Mouse (Mus musculus) embryonic facial prominence, embryonic 10.5 days (tissue): ENCODE results near the gene Tfb2m. TPM values are rescaled to one million over a fixed set of nuclear protein-coding genes. Genes with fewer than 3 reads are reported as not detected.
"Not testable (repeated sequence)": the region's sequence is repeated elsewhere in the genome, so short reads cannot be mapped to it uniquely, and the experiment has no call there.

Experiments used
- DNase-seq: peaks from one replicate; pipeline ENCODE4 v3.0.0-alpha.2; 2017; ENCODE audit warnings: low spot score
- H3K27ac ChIP-seq: fragments of 300-500 bp; sonication (generic); replicated peaks from 2 replicates; pipeline ENCODE4 v1.5.1; 2016; ENCODE audit warnings: mild to moderate bottlenecking
- H3K27me3 ChIP-seq: fragments of 300-500 bp; sonication (generic); replicated peaks from 2 replicates; pipeline ENCODE4 v1.6.1; 2016; ENCODE audit warnings: low read depth, mild to moderate bottlenecking; ENCODE audit not compliant: poor library complexity, severe bottlenecking
- H3K36me3 ChIP-seq: fragments of 300-500 bp; sonication (generic); replicated peaks from 2 replicates; pipeline ENCODE4 v1.6.1; 2016; ENCODE audit warnings: mild to moderate bottlenecking, moderate library complexity
- H3K4me1 ChIP-seq: fragments of 300-500 bp; sonication (generic); 2 replicates; pipeline ENCODE4 v1.6.1; 2016
- H3K4me3 ChIP-seq: fragments of 300-500 bp; sonication (generic); 2 replicates; pipeline ENCODE4 v1.5.1; 2016; ENCODE audit warnings: mild to moderate bottlenecking, moderate library complexity
- H3K9me3 ChIP-seq: fragments of 300-500 bp; sonication (generic); 2 replicates; pipeline ENCODE4 v1.6.1; 2016; ENCODE audit warnings: mild to moderate bottlenecking
- WGBS: fragments of 180-500 bp; shearing (Covaris S2); methylation state at CpG from one replicate; pipeline ENCODE4 v1.1.7; 2016; 5-methylcytosine and 5-hydroxymethylcytosine counted together
- polyA plus RNA-seq: library from polyadenylated mRNA; unstranded; fragments of >200 nt; fragmentation: Nextera tagmentation; extraction: Ambion mirVana; gene quantifications from 2 replicates; pipeline ENCODE4 v1.2.1, GENCODE M21; 2016

Gene Tfb2m
- polyA plus RNA-seq, result 25.1 and 28.1 TPM in 2 replicates

DNA sequence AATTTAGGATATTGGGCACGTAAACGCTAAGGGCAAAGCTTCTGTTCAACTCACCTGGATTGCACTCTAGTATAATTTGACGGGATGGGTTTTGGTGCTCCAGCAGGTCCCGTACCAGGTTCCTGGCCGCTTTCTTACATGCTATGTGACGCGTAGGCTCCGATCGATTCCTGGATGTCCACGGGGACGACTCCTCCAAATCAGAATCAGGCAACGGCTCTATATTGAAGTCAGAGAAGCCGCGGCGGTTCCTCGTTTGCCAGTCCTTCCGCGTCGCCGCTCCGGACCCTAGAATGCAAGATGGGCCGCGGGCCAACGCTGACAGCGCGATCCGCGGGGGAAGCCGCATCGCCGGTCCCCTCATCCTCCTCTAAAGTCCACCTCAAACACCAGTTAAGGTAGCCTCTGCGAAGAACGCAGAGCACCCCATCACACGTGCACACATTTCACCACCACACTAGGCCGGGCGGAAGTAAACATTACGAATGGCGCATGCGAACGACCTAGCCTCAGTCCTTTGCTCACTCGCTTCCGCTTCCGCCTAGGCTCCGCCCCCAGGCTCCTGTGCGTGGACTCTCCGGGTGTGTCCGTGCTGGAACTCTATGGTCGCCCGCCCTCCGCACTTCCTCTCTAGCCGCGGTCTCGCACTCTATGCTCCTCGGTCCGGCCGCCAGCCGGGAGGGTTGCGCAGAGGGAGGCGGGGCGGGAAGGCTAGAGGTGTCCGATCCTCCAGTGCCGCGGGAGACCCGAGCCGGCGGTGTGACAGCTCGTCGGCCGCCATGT is at the start of gene Tfb2m, which contains the start of gene Cnst:
Gene Tfb2m (minus strand): TSS at position 500 of the 783 bp plus-strand sequence.
Gene Cnst (plus strand): TSS at position 603 of the 783 bp plus-strand sequence.
- Histone ChIP-seq H3K4me1 (peaks cover 24% of the 10 kb centered on the region), H3K4me3 (peak within 1 kb of the TSS; percentile 73), H3K27ac (peak within 1 kb of the TSS; percentile 85)
- not testable (repeated sequence) for H3K36me3 ChIP-seq, H3K9me3 ChIP-seq, H3K27me3 ChIP-seq
- peak; percentile 99 for DNase-seq
- under 1% methylated on average over 69 of the region's 69 CpGs for WGBS

- H3K9me3 ChIP-seq, result no peaks in the 10 kb centered on the region
- WGBS, result 77% methylated on average over 7 of the region's 7 CpGs
Measured at GRCm38 (mm10) chr1:179592972-179593371, 46.9 kb upstream of the Tfb2m start.

DNA sequence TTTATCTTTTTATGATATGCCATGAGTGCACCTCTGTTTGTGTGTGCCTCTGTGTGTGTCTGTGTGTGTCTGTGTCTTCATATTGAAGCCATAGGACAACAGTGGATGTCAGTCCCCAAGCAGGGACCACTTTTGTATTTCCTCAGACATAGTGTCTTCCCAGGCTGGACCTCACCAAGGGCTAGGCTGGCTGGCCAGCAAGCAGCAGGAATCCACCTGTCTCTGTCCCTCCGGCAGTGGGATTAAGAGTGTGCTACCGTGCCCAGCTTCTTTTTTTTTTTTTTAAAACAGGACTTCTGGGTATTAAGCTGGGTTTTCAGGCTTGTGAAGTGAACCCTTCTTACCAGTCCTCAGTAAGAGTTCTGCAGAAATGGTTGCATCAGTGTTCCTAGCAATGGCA is 46.1 kb upstream of the Tfb2m start:
- Histone ChIP-seq H3K9me3 (no peaks in the 10 kb centered on the region), H3K4me3 (no peak overlapping the region), H3K36me3 (peaks cover 14% of the 10 kb centered on the region), H3K27ac (no peak overlapping the region), H3K4me1 (peaks cover 12% of the 10 kb centered on the region), H3K27me3 (no peaks in the 10 kb centered on the region)
- no peak for DNase-seq
- WGBS, result 87% methylated on average over 2 of the region's 2 CpGs

More at GRCm38 (mm10) chr1:179592972-179593371, 46.9 kb upstream of the Tfb2m start:
- peaks cover 14% of the 10 kb centered on the region for H3K36me3 ChIP-seq
- peaks cover 4% of the 10 kb centered on the region for H3K4me1 ChIP-seq
- H3K4me3 ChIP-seq, result no peak overlapping the region
- H3K27me3 ChIP-seq, result no peaks in the 10 kb centered on the region
- no peak for DNase-seq
- H3K27ac ChIP-seq, result no peak overlapping the region

- H3K4me3 ChIP-seq, result no peak overlapping the region
- no peak overlapping the region for H3K27ac ChIP-seq
- H3K9me3 ChIP-seq, result no peaks in the 10 kb centered on the region
- no peaks in the 10 kb centered on the region for H3K27me3 ChIP-seq
- peaks cover 18% of the 10 kb centered on the region for H3K4me1 ChIP-seq
- 87% methylated on average over 12 of the region's 12 CpGs for WGBS
- H3K36me3 ChIP-seq, result peaks cover 14% of the 10 kb centered on the region
- no peak for DNase-seq
Measured at GRCm38 (mm10) chr1:179591639-179592038, 45.6 kb upstream of the Tfb2m start.

- Histone ChIP-seq H3K27ac (no peak overlapping the region), H3K4me3 (no peak overlapping the region), H3K27me3 (no peaks in the 10 kb centered on the region), H3K36me3 (peaks cover 7% of the 10 kb centered on the region), H3K9me3 (no peaks in the 10 kb centered on the region), H3K4me1 (peaks cover 35% of the 10 kb centered on the region)
- 79% methylated on average over 4 of the region's 4 CpGs for WGBS
- no peak for DNase-seq
Measured at GRCm38 (mm10) chr1:179588230-179588629, 42.2 kb upstream of the Tfb2m start.

DNA sequence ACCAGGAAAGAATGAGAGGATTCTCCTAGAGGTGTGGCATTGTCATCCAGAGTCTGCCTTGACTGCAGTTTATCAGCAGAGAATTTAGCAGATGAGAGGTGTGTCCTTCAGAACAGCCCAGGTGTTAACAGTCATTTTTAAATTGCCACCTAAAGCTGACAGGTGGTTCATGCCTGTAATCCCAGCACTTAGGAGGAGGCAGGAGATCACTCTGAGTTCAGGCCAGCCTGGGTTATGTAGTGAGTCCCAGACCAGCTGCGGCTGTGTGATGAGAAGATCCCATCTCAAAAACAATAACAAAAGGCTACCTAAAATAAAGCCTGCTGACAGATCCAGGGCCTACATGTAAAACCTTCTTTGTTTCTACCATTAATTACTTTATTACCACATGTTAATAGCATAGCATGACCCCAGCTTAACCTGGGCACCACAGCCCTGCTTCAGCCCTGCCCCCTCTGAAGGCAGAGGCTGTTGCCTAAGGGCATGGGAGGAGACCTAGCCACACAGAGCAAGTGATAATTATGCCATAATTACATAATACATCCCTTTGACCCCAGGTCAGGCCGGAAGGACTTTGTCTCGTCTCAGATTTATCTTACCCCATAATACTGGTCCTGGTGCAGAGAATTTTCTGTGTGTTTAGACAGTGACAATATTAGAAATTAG is 40.5 kb upstream of the Tfb2m start:
- no peak overlapping the region for H3K27ac ChIP-seq
- 31% methylated on average over 3 of the region's 3 CpGs for WGBS
- no peak overlapping the region for H3K4me3 ChIP-seq
- H3K36me3 ChIP-seq, result no peaks in the 10 kb centered on the region
- H3K9me3 ChIP-seq, result no peaks in the 10 kb centered on the region
- DNase-seq, result peak; percentile 16
- no peaks in the 10 kb centered on the region for H3K27me3 ChIP-seq
- H3K4me1 ChIP-seq, result peaks cover 39% of the 10 kb centered on the region

- Histone ChIP-seq H3K36me3 (no peaks in the 10 kb centered on the region), H3K4me3 (no peak overlapping the region), H3K9me3 (no peaks in the 10 kb centered on the region), H3K27ac (0 out of 2 replicates have a peak overlapping the region, but pooled peaks have one; percentile 48), H3K27me3 (no peaks in the 10 kb centered on the region), H3K4me1 (peaks cover 39% of the 10 kb centered on the region)
- 87% methylated on average over 9 of the region's 9 CpGs for WGBS
- no peak for DNase-seq
Measured at GRCm38 (mm10) chr1:179585646-179586045, 39.6 kb upstream of the Tfb2m start.

DNA sequence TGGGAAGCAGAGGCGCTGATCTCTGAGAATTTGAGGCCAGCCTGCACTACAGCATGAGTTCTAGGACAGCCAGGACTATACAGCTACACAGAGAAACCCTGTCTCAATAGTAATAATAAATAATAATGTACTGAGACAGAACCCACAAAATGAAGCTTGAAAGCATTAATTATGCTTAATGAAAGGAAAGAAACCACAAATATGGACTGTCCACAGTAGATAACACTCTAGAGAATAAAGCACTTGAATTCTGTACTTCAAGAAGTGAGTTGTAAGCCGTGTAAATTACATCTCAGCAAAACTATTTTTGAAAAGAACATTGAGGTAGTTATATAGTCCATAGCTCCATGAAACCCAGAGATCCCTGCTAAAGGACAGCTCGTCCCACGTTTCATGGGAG is 38.2 kb upstream of the Tfb2m start:
- peaks cover 10% of the 10 kb centered on the region for H3K36me3 ChIP-seq
- no peaks in the 10 kb centered on the region for H3K27me3 ChIP-seq
- H3K9me3 ChIP-seq, result no peaks in the 10 kb centered on the region
- no peak for DNase-seq
- no peak overlapping the region for H3K27ac ChIP-seq
- H3K4me3 ChIP-seq, result no peak overlapping the region
- 90% methylated on average over 4 of the region's 4 CpGs for WGBS
- peaks cover 39% of the 10 kb centered on the region for H3K4me1 ChIP-seq

GRCm38 (mm10) chr1:179583090-179583489 is 37.0 kb upstream of the Tfb2m start:
- WGBS, result 94% methylated on average over 3 of the region's 3 CpGs
- no peak for DNase-seq
- Histone ChIP-seq H3K27me3 (no peaks in the 10 kb centered on the region), H3K36me3 (peaks cover 12% of the 10 kb centered on the region), H3K4me1 (peaks cover 36% of the 10 kb centered on the region), H3K27ac (no peak overlapping the region), H3K4me3 (no peak overlapping the region), H3K9me3 (no peaks in the 10 kb centered on the region)

DNA sequence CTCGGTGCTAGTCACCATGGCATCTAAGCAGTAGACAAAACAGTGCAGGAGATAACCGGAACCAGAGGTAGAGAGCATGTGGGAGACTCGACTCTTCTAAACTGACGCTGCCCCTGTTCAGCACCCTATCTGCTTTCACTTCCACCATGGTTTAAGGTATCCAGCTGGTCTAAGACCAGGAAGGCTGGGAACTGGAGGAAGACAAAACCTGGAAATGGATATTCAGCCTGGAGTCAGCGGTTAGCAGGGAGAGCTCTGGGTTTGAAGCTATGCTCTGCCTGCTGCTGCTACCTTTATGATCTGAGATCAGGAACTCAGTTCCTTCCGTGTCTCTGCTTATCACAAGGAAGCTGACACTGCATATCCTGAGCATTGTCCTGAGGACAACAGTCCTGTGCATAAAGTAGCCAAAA is 36.0 kb upstream of the Tfb2m start:
- no peaks in the 10 kb centered on the region for H3K9me3 ChIP-seq
- H3K27me3 ChIP-seq, result no peaks in the 10 kb centered on the region
- H3K27ac ChIP-seq, result no peak overlapping the region
- peaks cover 12% of the 10 kb centered on the region for H3K36me3 ChIP-seq
- H3K4me1 ChIP-seq, result peaks cover 25% of the 10 kb centered on the region
- no peak overlapping the region for H3K4me3 ChIP-seq
- 65% methylated on average over 6 of the region's 6 CpGs for whole genome bisulfite sequencing
- DNase-seq, result peak; percentile 12

GRCm38 (mm10) chr1:179581422-179581821 is 35.4 kb upstream of the Tfb2m start:
- DNase-seq, result no peak
- peaks cover 12% of the 10 kb centered on the region for H3K36me3 ChIP-seq
- no peak overlapping the region for H3K4me3 ChIP-seq
- 94% methylated on average over 10 of the region's 10 CpGs for WGBS
- peaks cover 19% of the 10 kb centered on the region for H3K4me1 ChIP-seq
- no peaks in the 10 kb centered on the region for H3K27me3 ChIP-seq
- no peaks in the 10 kb centered on the region for H3K9me3 ChIP-seq
- H3K27ac ChIP-seq, result no peak overlapping the region

GRCm38 (mm10) chr1:179580200-179580599 is 34.1 kb upstream of the Tfb2m start:
- peaks cover 8% of the 10 kb centered on the region for H3K4me1 ChIP-seq
- 81% methylated on average over 8 of the region's 8 CpGs for WGBS
- H3K36me3 ChIP-seq, result peaks cover 12% of the 10 kb centered on the region
- no peak overlapping the region for H3K27ac ChIP-seq
- no peaks in the 10 kb centered on the region for H3K9me3 ChIP-seq
- no peak overlapping the region for H3K4me3 ChIP-seq
- no peaks in the 10 kb centered on the region for H3K27me3 ChIP-seq
- DNase-seq, result no peak

DNA sequence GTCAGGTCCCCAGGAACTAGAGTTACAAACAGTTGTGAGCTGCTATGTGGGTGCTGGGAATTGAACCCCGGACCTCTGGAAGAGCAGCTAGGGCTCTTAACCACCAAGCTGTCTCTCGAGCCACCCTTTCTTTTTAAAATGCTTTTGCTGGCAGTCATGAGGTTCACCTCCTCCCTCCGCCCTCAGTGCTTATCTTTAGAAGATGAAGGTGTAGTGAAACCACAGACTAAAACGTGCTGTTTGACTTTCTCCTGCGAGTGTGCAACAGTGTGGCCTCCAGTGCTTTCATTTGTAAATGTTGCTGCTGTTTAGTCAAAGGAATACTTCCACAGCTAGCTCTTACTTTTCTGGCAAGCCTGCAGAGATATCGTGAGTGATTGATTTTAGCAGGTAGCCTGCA is 32.6 kb upstream of the Tfb2m start:
- H3K36me3 ChIP-seq, result peaks cover 12% of the 10 kb centered on the region
- H3K4me3 ChIP-seq, result no peak overlapping the region
- H3K9me3 ChIP-seq, result no peaks in the 10 kb centered on the region
- H3K27me3 ChIP-seq, result no peaks in the 10 kb centered on the region
- no peak for DNase-seq
- 80% methylated on average over 6 of the region's 6 CpGs for WGBS
- H3K4me1 ChIP-seq, result peaks cover 15% of the 10 kb centered on the region
- no peak overlapping the region for H3K27ac ChIP-seq
